Mouse (Mus musculus) testis, postnatal 14 days (tissue): ENCODE measurements around the gene Itga6.
"Not testable (repeated sequence)": the region's sequence is repeated elsewhere in the genome, so short reads cannot be mapped to it uniquely, and the experiment has no call there.

Experiments
- DNase-seq: peaks from one replicate; pipeline ENCODE4 v3.0.0; 2021; ENCODE audit warnings: low spot score

The Itga6 gene

GRCm38 (mm10) chr2:71895596-71896286 is 150.3 kb downstream of the Itga6 start:
- no peak for DNase-seq

DNA sequence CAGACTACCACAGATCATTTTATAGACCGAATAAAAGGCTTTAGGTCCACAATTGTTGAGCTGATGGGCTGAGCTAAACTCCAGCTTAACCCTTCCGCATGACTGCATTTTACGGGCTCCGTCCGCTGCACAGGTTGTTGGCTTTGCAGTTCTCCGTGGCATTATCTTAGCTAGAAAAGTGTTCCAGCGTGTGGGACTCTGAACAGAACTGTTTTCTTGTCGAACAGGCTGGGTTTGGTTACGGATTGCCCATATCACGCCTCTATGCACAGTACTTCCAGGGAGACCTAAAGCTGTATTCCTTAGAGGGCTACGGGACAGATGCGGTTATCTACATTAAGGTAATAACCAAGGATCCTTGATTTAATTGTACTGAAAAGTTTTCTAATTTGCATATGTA is 152.0 kb downstream of the Itga6 start:
- DNase-seq = no peak

DNA sequence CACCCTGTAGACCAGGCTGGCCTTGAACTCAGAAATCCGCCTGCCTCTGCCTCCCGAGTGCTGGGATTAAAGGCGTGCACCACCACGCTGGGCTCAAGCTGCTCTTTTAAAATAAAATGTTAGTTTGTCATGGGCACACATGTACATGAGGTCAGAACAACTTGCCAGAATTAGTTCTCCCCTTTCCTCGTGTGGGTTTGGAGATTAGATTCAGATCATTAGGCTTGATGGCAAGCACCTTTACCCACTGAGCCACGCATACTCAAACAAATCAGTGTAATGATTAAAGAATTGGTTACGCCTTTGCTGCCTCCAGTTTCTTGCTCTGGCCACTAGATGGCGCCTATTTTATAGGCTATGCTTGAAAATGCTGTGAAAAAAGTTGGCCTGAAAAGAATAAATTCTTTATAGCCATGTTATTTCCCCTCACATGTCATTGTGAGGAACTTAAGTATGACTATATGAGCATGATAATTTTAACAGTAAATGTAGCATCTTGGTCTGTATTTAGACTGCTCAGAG is 153.0 kb downstream of the Itga6 start:
- no peak for DNase-seq

- DNase-seq = no peak
Measured at GRCm38 (mm10) chr2:71899886-71900285, 154.5 kb downstream of the Itga6 start.

- no peak for DNase-seq
Measured at GRCm38 (mm10) chr2:71905154-71905553, 159.7 kb downstream of the Itga6 start.

DNA sequence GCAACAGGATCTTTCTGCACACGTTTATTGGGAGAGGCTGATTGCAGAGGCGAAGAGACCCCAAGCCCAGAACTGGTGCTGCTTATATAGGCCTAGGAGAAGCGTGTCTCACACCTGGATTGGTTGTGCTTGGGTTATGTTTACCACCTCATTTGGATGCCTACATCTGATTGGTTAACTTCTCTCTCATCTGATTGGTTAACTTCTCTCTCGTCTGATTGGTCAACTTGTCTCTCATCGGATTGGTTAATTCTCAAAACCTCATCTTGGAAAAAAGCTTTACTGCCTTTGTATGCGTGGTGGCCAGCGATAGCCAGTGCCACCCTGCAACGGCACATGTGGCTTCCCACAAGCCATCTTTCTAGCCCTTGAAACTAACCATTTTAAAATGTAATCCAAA is 160.9 kb downstream of the Itga6 start:
- not testable (repeated sequence) for DNase-seq
